Mouse (Mus musculus): ENCODE results near the gene Scamp3.
A peak's percentile ranks its signal among the peaks of the same experiment; 100 is the strongest.
"Not testable (repeated sequence)": the region's sequence is repeated elsewhere in the genome, so short reads cannot be mapped to it uniquely, and the experiment has no call there.

Gene Scamp3

GRCm38 (mm10) chr3:89177242-89178106, at the start of gene Scamp3:
Scamp3 (plus strand) TSS chr3:89177473.
- DNase-seq (ENCODE audit: low spot score): peak; percentile 94

- DNase-seq (ENCODE audit: low spot score): no peak
Measured at GRCm38 (mm10) chr3:89129908-89130307, 47.4 kb upstream of the Scamp3 start.

- no peak for DNase-seq (ENCODE audit: low spot score)
Measured at GRCm38 (mm10) chr3:89131816-89132215, 45.5 kb upstream of the Scamp3 start.

GRCm38 (mm10) chr3:89132285-89133062, 44.8 kb upstream of the Scamp3 start:
- no peak for DNase-seq (ENCODE audit: low spot score)

GRCm38 (mm10) chr3:89133063-89133450, 44.2 kb upstream of the Scamp3 start:
- no peak for DNase-seq (ENCODE audit: low spot score)

- DNase-seq (ENCODE audit: low spot score): no peak
Measured at GRCm38 (mm10) chr3:89133752-89134151, 43.5 kb upstream of the Scamp3 start.

- DNase-seq (ENCODE audit: low spot score): no peak
Measured at GRCm38 (mm10) chr3:89135958-89136357, 41.3 kb upstream of the Scamp3 start, which contains the start of gene Pklr. Pklr (plus strand) TSS chr3:89136142.

- DNase-seq (ENCODE audit: low spot score): no peak
Measured at GRCm38 (mm10) chr3:89136365-89136764, 40.9 kb upstream of the Scamp3 start.

GRCm38 (mm10) chr3:89144821-89145220, 32.5 kb upstream of the Scamp3 start:
- no peak for DNase-seq (ENCODE audit: low spot score)

GRCm38 (mm10) chr3:89145566-89145965, 31.7 kb upstream of the Scamp3 start:
- no peak for DNase-seq (ENCODE audit: low spot score)

- no peak for DNase-seq (ENCODE audit: low spot score)
Measured at GRCm38 (mm10) chr3:89147101-89147978, 29.9 kb upstream of the Scamp3 start.

GRCm38 (mm10) chr3:89147979-89148311, 29.3 kb upstream of the Scamp3 start:
- DNase-seq (ENCODE audit: low spot score): no peak

GRCm38 (mm10) chr3:89148567-89148966, 28.7 kb upstream of the Scamp3 start:
- no peak for DNase-seq (ENCODE audit: low spot score)

GRCm38 (mm10) chr3:89152084-89152835, 25.0 kb upstream of the Scamp3 start:
- DNase-seq (ENCODE audit: low spot score): no peak

- no peak for DNase-seq (ENCODE audit: low spot score)
Measured at GRCm38 (mm10) chr3:89156951-89157350, 20.3 kb upstream of the Scamp3 start.

- no peak for DNase-seq (ENCODE audit: low spot score)
Measured at GRCm38 (mm10) chr3:89158651-89159050, 18.6 kb upstream of the Scamp3 start.

- peak; percentile 49 for DNase-seq (ENCODE audit: low spot score)
Measured at GRCm38 (mm10) chr3:89159211-89159610, 18.1 kb upstream of the Scamp3 start.

- peak; percentile 26 for DNase-seq (ENCODE audit: low spot score)
Measured at GRCm38 (mm10) chr3:89159616-89160344, 17.5 kb upstream of the Scamp3 start, which contains the start of gene Hcn3. Hcn3 (minus strand) TSS chr3:89160196.

GRCm38 (mm10) chr3:89161207-89161606, 16.1 kb upstream of the Scamp3 start:
- DNase-seq (ENCODE audit: low spot score): not testable (repeated sequence)

GRCm38 (mm10) chr3:89161786-89162185, 15.5 kb upstream of the Scamp3 start:
- DNase-seq (ENCODE audit: low spot score): no peak

- DNase-seq (ENCODE audit: low spot score): no peak
Measured at GRCm38 (mm10) chr3:89163123-89163522, 14.2 kb upstream of the Scamp3 start.
